Mouse (Mus musculus) CH12.LX (cell line): Measurements from ENCODE around the gene P4hb. TPM values are rescaled to one million over a fixed set of nuclear protein-coding genes. Genes with fewer than 3 reads are reported as not detected.
"Not testable (repeated sequence)": the region's sequence is repeated elsewhere in the genome, so short reads cannot be mapped to it uniquely, and the experiment has no call there.

ENCODE experiments used
- DNase-seq: peaks from one replicate; pipeline ENCODE4 v3.0.0-alpha.2; 2013; ENCODE audit errors: extremely low read depth
- H3K27ac ChIP-seq: 2 replicates; pipeline ENCODE4 v1.5.1; 2012; ENCODE audit warnings: low read depth, mild to moderate bottlenecking, control low read depth, moderate library complexity; ENCODE audit not compliant: insufficient read depth
- H3K27me3 ChIP-seq: replicated peaks from 2 replicates; pipeline ENCODE3; 2012; ENCODE audit warnings: inconsistent platforms
- H3K36me3 ChIP-seq, 2 experiments: replicated peaks in 1 of 2; 2 replicates each; pipeline versions ENCODE3 to v1.6.1; 2012; ENCODE audit warnings: inconsistent platforms in 1 of 2, low read length in 1 of 2, mild to moderate bottlenecking in 1 of 2, mixed read lengths in 1 of 2, moderate library complexity in 1 of 2; ENCODE audit not compliant: control insufficient read depth in 1 of 2, insufficient read depth in 1 of 2
- H3K4me1 ChIP-seq, 2 experiments: 2 replicates each; pipeline ENCODE4 v1.6.1; 2012; ENCODE audit warnings: inconsistent platforms in 1 of 2, moderate library complexity in 1 of 2; ENCODE audit not compliant: insufficient read depth in 2 of 2, control insufficient read depth in 1 of 2
- H3K4me2 ChIP-seq: 2 replicates; pipeline ENCODE4 v1.6.1; 2012; ENCODE audit warnings: low read depth, mild to moderate bottlenecking, control low read depth; ENCODE audit not compliant: poor library complexity, insufficient read depth, severe bottlenecking
- H3K4me3 ChIP-seq, 3 experiments: fragments of 150-350 bp in 1 of 3; sonication (generic) in 1 of 3; replicated peaks in 1 of 3; 2 replicates each; pipeline versions ENCODE3 to v1.5.1; 2011 to 2012; ENCODE audit warnings: low read depth in 2 of 3, low read length in 2 of 3, mild to moderate bottlenecking in 2 of 3, moderate library complexity in 2 of 3, control low read depth in 1 of 3, improper control_type of control experiment in 1 of 3, inconsistent platforms in 1 of 3, mixed read lengths in 1 of 3; ENCODE audit not compliant: poor library complexity in 1 of 3
- H3K79me2 ChIP-seq: replicated peaks from 2 replicates; pipeline ENCODE4 v1.6.1; 2012; ENCODE audit warnings: mild to moderate bottlenecking, moderate library complexity; ENCODE audit not compliant: control insufficient read depth, poor library complexity, insufficient read depth, severe bottlenecking; ENCODE audit errors: extremely low read depth
- H3K9ac ChIP-seq: 2 replicates; pipeline ENCODE4 v1.6.1; 2012; ENCODE audit warnings: low read depth, mild to moderate bottlenecking, control low read depth, moderate library complexity; ENCODE audit not compliant: insufficient read depth
- H3K9me3 ChIP-seq: replicated peaks from 2 replicates; pipeline ENCODE3; 2012; ENCODE audit warnings: low read length, inconsistent platforms, mixed read lengths
- BHLHE40 ChIP-seq: IDR thresholded peaks from 2 replicates; pipeline ENCODE4 v1.6.1; 2011; ENCODE audit warnings: mild to moderate bottlenecking, low read depth, low read length, improper control_type of control experiment
- CHD2 ChIP-seq: IDR thresholded peaks from 2 replicates; pipeline ENCODE4 v1.6.1; 2011; ENCODE audit warnings: low read length, improper control_type of control experiment
- CTCF ChIP-seq, 2 experiments: IDR thresholded peaks in 1 of 2; conservative IDR thresholded peaks in 1 of 2; 2 replicates each; pipeline ENCODE4 v1.5.1; 2011 to 2012; ENCODE audit warnings: low read depth in 2 of 2, low read length in 2 of 2, improper control_type of control experiment in 1 of 2, inconsistent platforms in 1 of 2, mild to moderate bottlenecking in 1 of 2, moderate library complexity in 1 of 2
- E2F4 ChIP-seq: IDR thresholded peaks from 2 replicates; pipeline ENCODE4 v1.6.1; 2011; ENCODE audit warnings: low read depth, low read length, improper control_type of control experiment; ENCODE audit not compliant: insufficient replicate concordance
- IRF4 ChIP-seq: IDR thresholded peaks from 2 replicates; pipeline ENCODE4 v1.6.1; 2014; ENCODE audit warnings: low read depth, mild to moderate bottlenecking, inconsistent platforms, low read length, improper control_type of control experiment
- JUN ChIP-seq: IDR thresholded peaks from 2 replicates; pipeline ENCODE4 v1.6.1; 2011; ENCODE audit warnings: low read depth, mild to moderate bottlenecking, low read length, improper control_type of control experiment, moderate library complexity; ENCODE audit not compliant: insufficient read depth
- JUND ChIP-seq: conservative IDR thresholded peaks from 2 replicates; pipeline ENCODE4 v1.6.1; 2011; ENCODE audit warnings: low read depth, low read length, improper control_type of control experiment
- MAFK ChIP-seq: IDR thresholded peaks from 2 replicates; pipeline ENCODE4 v1.6.1; 2011; ENCODE audit warnings: low read length, improper control_type of control experiment; ENCODE audit not compliant: insufficient replicate concordance
- NELFE ChIP-seq: IDR thresholded peaks from 2 replicates; pipeline ENCODE4 v1.6.1; 2011; ENCODE audit warnings: low read depth, low read length, improper control_type of control experiment
- POLR2AphosphoS2 ChIP-seq: IDR thresholded peaks from 2 replicates; pipeline ENCODE4 v1.6.1; 2011; ENCODE audit warnings: low read depth, low read length, improper control_type of control experiment
- RAD21 ChIP-seq: IDR thresholded peaks from 2 replicates; pipeline ENCODE4 v1.6.1; 2011; ENCODE audit warnings: low read depth, mild to moderate bottlenecking, low read length, improper control_type of control experiment, moderate library complexity
- SMC3 ChIP-seq: IDR thresholded peaks from 2 replicates; pipeline ENCODE4 v1.6.1; 2011; ENCODE audit warnings: low read depth, low read length, improper control_type of control experiment
- TCF12 ChIP-seq: IDR thresholded peaks from 2 replicates; pipeline ENCODE4 v1.6.1; 2014; ENCODE audit warnings: low read depth, mild to moderate bottlenecking, inconsistent platforms, low read length, improper control_type of control experiment
- ZKSCAN1 ChIP-seq: IDR thresholded peaks from 2 replicates; pipeline ENCODE4 v1.6.1; 2012; ENCODE audit warnings: low read depth, inconsistent platforms, low read length, improper control_type of control experiment, borderline replicate concordance
- dilution Hi-C: fragments of 300-500 bp; cut with MboI; formaldehyde crosslinking; loops from 2 replicates; pipeline ENCODE4 v1.14.3; 2020; ENCODE audit warnings: low sequenced_read_pairs; ENCODE audit not compliant: extremely low pct_unique_long_range_greater_than_20kb, extremely low pct_ligation_motif_present
- in situ Hi-C: fragments of 300-500 bp; cut with MboI; formaldehyde crosslinking; loops from 3 replicates; pipeline ENCODE4 v1.14.3; 2019; ENCODE audit warnings: low sequenced_read_pairs, low pct_ligation_motif_present, low pct_unique_long_range_greater_than_20kb, mixed read lengths
- polyA plus RNA-seq: library from polyadenylated mRNA; unstranded; fragments of >175 nt; gene quantifications from 2 replicates; pipeline ENCODE4 v1.2.1, GENCODE M21; 2012; ENCODE audit warnings: low read depth; ENCODE audit not compliant: insufficient read length
- total RNA-seq, 2 experiments: library from RNA; depleted of rRNA; stranded (reverse); fragments of 300-350 nt in 1 of 2; fragments of >200 nt in 1 of 2; gene quantifications; 2 replicates each; pipeline ENCODE4 v1.2.3; 2012 to 2014

Gene P4hb
- total and polyA plus RNA-seq, 3 experiments: 486 to 644 (median 531) TPM

DNA sequence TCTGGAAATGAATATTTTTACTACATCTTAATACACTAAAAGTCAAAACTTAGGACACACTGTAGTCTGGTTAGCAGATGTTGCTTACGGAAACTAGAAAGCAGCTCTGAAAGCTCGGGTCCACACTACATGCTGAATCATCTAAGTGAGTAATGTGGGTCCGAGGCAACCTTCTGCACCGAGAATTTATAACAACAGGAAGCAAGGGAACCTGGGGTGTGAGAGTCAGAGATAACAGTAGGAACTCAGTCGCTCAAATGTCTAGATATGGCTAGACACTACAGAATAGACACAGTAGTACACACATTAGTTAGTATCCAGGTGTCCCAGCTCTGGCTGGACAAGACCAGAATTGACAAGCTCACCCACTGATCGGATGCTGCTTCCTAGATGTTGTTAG is 15.5 kb upstream of the P4hb start:
- H3K4me3 ChIP-seq: no peak overlapping the region
- no peak overlapping the region for H3K4me2 ChIP-seq
- dilution Hi-C loops: no loop called here
- H3K79me2 ChIP-seq: peaks cover 15% of the 10 kb centered on the region
- H3K36me3 ChIP-seq: peaks cover 67 to 91% of the 10 kb centered on the region in 2 experiments
- no peak for TF ChIP-seq ZKSCAN1
- no peak for TF ChIP-seq TCF12
- TF ChIP-seq RAD21: no peak
- no peak for TF ChIP-seq SMC3
- no peak for TF ChIP-seq NELFE
- in situ Hi-C loops: no loop called here
- H3K4me1 ChIP-seq: peaks cover 0 to 2% of the 10 kb centered on the region in 2 experiments; a peak in 1 of 4 replicates
- H3K27ac ChIP-seq: no peak overlapping the region
- H3K27me3 ChIP-seq: no peaks in the 10 kb centered on the region
- H3K9me3 ChIP-seq: peaks cover 4% of the 10 kb centered on the region
- no peak overlapping the region for H3K9ac ChIP-seq
- no peak for DNase-seq

DNA sequence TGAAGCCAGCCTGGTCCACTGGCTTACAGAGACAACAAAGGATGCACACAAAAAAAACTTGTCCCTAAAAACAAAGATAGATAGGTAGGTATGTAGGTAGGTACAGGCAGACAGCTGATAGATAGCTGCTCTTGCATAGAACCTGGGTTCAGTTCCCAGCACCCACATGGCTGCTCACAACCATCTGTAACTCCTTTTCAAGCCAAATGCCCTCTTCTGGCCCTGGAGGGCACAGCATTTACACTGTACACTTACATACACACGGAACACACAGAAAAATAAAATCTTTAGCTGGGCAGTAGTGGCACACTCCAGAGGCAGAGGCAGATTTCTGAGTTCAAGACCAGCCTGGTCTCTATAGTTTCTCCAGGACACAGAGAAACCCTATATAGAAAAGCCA is 10.9 kb upstream of the P4hb start:
- Histone ChIP-seq H3K79me2 (peaks cover 24% of the 10 kb centered on the region), H3K9me3 (peaks cover 4% of the 10 kb centered on the region), H3K27ac (no peak overlapping the region), H3K4me3 (no peak overlapping the region), H3K9ac (no peak overlapping the region), H3K36me3 (peaks cover 47 to 63% of the 10 kb centered on the region in 2 experiments), H3K27me3 (no peaks in the 10 kb centered on the region), H3K4me2 (no peak overlapping the region), H3K4me1 (peaks cover 5 to 25% of the 10 kb centered on the region in 2 experiments)
- TF ChIP-seq JUN: no peak
- no peak for TF ChIP-seq MAFK
- TF ChIP-seq POLR2AphosphoS2: no peak
- no peak for TF ChIP-seq E2F4
- no peak for TF ChIP-seq JUND
- no peak for TF ChIP-seq TCF12
- TF ChIP-seq CHD2: no peak
- no peak for TF ChIP-seq SMC3
- TF ChIP-seq CTCF (conservative IDR thresholded peaks at IDR 0.05 in 1 of 2, IDR thresholded peaks at IDR 0.05 in 1 of 2; ENCODE audit: low read depth in 2 of 2, low read length in 2 of 2): no peak; a peak in 1 of 4 replicates
- no peak for TF ChIP-seq IRF4
- TF ChIP-seq BHLHE40: no peak
- in situ Hi-C loops: no loop called here
- no peak for DNase-seq
- dilution Hi-C loops: no loop called here

DNA sequence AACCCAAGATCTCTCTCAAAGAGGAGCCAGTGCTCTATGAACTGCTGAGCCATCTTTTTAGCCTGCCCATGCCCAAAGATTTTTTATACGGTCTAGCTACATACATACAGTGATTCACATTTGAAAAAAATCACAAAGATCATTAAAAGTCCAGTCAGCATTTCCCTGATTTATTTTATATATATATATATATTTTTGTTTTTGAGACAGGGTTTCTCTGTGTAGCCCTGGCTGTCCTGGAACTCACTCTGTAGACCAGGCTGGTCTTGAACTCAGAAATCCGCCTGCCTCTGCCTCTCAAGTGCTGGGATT is 9.9 kb upstream of the P4hb start:
- H3K4me3 ChIP-seq, H3K9me3 ChIP-seq, DNase-seq, H3K9ac ChIP-seq, H3K27ac ChIP-seq, H3K27me3 ChIP-seq, in situ Hi-C loops, dilution Hi-C loops, H3K4me2 ChIP-seq: not testable (repeated sequence)
- H3K79me2 ChIP-seq: peaks cover 27% of the 10 kb centered on the region
- peak; percentile 78; the same call in 1 of the 2 replicates for TF ChIP-seq MAFK
- H3K4me1 ChIP-seq: peaks cover 11 to 35% of the 10 kb centered on the region in 2 experiments
- H3K36me3 ChIP-seq: peaks cover 49 to 64% of the 10 kb centered on the region in 2 experiments
